Mouse (Mus musculus): ENCODE measurements around the gene Itga11.
"Not testable (repeated sequence)": the region's sequence is repeated elsewhere in the genome, so short reads cannot be mapped to it uniquely, and the experiment has no call there.

The Itga11 gene

DNA sequence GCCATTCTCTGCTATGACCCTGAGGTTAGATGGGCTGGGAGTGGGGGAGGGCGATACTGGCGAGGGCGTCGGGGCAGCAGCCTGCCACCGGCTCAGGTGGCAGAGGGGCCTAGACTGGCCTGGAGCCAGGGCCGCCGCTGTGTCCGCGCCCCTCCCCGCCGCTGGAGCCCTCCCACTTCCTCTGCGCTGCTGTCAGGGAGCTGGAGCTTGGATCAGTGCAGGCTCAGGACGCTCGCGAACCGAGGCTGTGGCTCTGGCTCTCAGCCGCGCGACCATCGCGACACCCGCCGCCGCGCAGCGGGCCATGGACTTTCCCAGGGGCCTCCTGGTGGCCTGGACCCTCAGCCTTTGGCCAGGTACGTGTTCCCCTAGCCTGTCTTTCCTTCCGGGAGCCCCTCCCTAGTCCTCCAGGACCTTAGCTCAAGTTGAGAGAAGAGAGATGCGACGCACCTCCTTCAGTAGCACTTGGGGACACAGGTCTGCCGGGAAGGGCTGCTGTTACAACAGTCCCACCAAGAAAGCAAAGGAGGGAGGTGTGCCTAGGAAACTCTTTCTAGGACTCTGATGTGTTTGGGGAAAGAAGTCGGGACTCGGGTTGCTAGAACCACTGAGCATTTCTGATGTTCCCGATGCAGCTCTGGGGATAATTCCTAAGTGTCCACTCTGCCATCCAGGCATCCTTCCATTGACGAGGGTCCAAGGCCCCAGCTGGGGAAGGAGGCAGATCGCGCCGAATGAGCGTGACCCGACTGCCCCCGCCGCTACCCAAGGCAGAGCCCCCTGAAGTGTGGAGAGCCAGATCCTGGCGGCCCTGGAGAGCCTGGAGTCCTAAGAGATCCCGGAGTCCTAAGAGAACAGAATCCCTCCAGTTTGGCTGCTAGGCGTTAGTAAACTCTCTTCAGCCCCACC, at the start of gene Itga11:
Itga11 (plus strand) TSS at position 186 of the 909 bp plus-strand sequence.
- no peak for DNase-seq (ENCODE audit: low spot score)

DNA sequence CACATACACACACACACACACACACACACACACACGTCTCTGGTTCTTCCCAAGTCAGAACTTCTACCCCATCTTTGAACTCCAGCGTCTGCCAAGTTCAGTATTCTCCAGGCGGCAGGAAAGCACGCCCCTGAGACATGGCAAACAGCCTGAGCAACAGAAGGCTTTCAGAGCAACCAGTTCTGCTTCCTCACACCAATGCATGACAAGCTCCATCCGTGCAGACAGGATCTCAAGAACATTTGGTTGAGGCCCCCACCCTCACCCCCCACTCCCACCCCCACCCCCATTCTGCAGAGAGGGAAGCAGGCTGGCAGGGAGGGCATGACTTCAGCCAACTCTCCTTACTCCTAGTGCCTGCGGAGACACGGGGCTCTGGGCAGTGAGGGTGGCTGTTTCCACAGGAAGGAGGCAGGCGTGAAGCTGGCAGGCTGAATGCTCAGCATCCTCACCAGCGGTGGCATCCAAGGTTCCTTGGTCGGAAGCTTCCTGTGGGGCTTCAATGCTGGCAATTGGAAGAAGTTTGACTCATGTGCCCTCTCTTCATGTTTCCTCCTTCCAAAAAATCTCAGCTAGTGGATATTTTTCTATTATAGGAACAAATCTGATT, 46.9 kb upstream of the Itga11 start:
- DNase-seq (ENCODE audit: low spot score) = no peak

DNA sequence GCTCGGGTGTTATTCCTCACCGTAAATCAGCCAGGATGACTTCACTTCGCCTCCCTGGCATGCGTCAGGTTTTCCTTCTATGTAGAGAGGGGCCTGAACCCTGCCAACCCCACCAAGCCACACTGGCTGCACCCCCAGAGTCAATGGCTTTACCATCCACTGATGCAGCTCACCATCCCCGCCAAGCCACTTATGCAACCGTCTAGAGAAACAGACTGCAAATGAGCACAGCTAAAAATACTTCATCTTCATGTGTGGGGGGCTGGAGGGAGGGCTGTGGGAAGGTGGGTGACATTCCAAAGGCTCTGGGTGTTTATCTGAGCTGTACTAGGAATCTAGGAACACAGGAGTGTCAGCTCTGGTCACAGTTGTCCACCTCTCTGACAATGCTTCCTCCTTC, 45.2 kb upstream of the Itga11 start:
- DNase-seq (ENCODE audit: low spot score) = no peak

DNA sequence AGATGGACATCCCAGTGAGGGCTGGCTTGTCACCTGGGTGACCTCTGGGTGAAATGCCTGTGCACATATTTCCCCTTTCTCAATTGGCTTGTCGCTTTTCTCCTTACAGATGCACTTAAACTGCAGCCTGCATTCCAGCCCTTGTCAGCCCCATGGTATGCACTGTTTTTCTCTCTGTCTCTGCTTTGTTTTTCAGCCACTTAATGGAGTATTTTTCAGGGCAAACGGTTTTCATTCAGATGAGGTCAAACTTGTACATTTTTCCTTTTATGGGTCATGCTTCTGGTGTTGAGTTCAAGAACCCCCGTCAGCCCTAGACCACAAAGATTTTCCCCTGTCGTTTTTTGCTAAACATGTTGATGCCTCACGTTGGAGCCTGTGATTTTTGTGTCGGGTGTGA, 39.6 kb upstream of the Itga11 start:
- DNase-seq (ENCODE audit: low spot score) = no peak

DNA sequence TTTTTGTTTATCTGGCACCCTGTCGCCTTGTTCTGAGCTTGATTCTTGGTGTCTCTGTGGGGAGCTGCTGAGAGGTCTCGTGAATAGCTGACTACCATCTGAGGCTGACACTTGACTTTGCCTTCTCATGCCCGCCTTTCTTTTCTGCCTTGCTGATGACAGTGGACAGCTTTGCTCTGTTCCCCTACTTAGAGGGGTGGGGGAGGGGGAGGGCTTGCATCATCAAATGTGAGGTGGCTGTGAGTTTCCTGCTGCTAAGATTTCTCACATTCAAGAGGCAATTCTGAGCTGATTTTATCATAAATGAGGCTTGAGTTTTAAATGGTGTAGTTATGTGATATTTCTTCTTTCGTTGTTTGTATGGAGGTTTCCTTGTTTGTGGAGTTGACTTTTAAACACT, 37.9 kb upstream of the Itga11 start:
- no peak for DNase-seq (ENCODE audit: low spot score)

DNA sequence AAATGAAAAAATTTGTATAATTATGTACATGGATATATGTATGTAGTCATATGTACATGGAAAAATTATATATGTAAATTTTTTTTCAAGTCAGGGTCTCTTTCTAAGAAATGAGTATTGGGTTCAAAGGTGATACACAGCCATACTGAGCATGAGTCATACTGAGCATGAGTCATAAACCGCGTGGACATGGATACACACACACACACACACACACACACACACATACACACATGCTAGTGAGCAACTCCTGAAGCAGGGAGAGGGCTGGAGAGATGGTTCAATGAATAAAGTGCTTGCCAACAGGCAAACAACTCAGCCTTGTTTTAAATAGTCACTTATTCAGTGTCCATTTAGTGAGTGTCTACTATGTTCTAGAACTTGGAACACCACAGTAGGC, 37.4 kb upstream of the Itga11 start:
- DNase-seq (ENCODE audit: low spot score) = no peak

DNA sequence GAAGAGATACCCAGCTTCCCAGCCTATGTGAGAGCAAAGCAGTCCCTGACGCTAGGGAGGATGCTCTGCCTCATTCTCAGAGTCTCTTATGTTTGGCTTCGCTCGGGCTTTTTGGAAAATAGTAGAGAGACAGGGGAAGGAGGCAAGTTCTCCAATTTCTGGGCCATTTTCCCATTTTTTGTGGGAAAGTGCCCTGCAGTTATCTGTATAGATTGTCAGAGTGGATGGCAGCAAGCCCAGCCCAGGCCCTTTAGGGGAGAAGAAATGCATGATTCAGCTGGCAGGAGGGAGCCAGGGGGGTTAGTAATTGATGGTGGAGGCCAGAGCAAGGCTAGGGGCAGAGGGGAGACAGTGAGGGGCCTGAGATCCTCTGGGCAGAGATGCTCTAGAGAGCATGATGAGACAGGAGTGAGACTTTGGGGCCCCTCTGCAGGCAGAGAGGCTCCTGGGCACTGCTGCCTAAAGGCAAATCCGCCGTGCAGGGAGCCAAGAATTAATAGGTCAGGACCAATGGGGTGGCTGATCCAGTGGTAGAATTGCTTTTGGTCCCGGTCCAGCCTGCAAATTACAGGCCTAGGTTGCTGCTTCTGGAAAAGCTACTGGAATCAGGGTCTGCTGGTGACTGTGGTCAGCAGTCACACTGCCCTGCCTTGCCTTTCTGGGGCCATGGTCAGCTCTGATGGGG, 31.8 kb upstream of the Itga11 start:
- DNase-seq (ENCODE audit: low spot score) = peak; percentile 75

DNA sequence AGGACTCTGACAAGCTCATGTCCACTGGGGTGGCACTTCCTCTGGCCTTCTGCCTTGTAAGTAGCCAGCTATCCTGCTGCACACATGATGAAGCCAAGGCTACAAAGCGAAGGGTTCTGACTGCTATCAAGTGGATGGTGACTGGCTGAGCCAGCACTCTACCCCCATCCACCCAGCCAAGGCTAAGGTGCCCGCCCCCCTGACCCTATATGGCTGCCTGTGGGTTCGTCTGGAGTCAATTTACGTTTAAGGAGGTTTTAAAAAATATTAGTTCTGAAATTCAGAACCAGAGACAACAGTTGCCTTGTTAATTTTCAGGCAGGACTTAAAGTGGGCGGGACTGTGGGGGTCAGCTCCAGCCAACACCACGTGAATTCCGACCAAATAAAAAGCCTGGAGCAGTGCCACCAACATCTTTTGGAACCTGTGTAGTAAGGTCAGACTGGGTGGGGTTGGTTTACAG, 30.9 kb upstream of the Itga11 start:
- DNase-seq (ENCODE audit: low spot score) = no peak

DNA sequence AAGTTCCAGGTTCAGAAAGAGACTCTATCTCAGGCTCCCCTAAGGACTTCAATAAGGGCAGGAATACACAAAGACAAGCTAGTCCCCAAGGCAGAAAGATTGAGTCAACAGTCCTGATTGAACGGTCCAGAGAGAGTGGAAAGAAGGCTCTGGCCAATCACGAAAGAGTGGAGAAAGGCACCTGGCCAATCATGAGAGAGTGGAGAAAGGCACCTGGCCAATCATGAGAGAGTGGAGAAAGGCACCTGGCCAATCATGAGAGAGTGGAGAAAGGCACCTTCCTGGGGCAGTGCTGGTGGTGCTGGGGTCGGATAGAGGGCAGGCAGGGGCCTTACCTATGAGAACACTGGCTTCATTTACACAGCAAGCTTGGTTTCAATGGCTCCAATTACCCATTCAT, 28.2 kb upstream of the Itga11 start:
- no peak for DNase-seq (ENCODE audit: low spot score)

DNA sequence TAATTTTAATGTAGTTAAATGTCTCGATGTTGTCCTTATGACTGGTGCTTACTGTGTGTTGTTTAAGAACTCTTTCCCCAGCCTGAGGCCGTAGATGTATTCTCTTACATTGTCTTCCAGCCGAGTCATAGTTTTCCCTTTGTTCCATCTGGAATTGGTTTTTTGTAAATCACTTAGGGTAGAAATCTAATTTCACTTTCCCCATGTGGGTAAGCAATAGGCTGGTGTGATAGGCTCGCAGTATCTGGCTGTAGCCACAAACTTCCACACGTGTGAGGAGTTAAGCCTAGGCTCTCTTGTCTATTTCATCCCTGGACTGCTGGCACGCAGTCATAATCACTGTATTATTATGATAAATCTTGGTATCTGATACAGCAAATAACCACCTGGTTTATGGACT, 26.9 kb upstream of the Itga11 start:
- no peak for DNase-seq (ENCODE audit: low spot score)

DNA sequence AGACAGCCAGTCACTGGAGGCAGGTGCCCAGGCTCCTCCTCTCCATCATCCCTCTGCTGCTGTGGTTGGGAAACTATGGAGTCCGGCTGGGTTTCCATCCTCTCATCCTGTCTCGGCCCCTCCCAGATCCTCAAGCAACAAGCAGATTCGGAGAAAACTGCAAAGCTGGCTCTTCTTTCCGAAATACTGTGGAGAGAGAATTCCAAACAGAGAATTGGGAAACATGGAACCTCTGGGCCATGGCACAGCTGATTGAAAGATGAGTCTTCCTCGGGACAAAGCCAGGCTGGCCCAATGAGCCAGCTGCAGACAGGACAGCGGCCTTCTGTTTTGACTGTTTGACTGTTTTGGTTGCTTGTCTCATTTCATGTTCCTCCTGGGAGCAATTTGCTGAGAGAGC, 23.3 kb upstream of the Itga11 start:
- DNase-seq (ENCODE audit: low spot score) = peak; percentile 54

DNA sequence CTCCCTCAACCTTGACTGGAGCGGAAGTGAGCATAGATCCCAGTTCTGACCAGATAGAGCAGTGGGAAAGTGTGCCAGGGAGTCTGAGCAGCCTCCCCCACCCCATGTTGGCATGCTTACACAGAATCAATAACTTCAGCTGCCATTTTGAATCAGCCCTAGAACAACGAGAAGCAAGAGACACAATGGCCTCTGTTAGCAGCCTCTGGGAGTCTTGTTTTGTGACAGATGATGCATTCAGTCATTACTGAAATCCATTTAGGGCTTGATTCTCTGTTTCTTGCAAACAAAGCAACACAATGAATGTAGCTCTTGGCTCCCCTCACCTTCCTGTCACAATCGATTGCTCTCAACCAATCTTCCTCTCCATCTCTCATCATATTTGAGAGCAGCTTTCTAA, 19.6 kb upstream of the Itga11 start:
- DNase-seq (ENCODE audit: low spot score) = no peak

DNA sequence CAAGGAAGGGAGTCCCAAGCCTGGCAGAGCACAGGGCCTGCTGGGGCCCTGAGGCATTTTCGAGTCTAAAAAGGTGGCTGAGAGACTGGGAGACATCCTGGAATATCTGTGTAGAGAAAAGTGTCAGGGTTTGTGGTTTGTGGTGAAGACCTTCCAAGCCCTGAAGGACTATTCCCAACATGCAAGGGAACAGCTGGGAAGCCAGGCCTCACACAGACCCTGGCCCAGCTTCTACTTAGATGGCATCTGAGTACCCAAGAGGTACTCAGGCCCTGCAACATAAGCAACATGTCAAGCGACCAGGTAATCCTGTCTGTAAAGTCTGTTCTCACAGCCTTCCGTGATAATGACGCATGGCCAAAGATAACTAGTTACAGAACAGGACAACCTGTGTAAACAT, 18.6 kb upstream of the Itga11 start:
- no peak for DNase-seq (ENCODE audit: low spot score)

DNA sequence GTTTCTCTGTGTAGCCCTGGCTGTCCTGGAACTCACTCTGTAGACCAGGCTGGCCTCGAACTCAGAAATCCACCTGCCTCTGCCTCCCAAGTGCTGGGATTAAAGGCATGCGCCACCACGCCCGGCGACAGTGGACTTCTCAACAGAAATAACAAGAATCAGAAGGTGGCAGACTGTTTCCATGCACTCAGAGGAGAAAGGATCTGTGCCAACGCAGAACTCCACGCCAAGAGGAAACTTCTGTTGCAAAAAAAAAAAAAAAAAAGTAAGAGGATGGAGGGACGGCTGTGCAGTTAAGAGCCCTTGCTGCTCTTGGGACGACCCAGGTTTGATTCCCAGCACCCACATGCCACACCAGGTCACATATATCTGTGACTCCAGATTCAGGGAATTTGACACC, 16.7 kb upstream of the Itga11 start:
- not testable (repeated sequence) for DNase-seq (ENCODE audit: low spot score)

DNA sequence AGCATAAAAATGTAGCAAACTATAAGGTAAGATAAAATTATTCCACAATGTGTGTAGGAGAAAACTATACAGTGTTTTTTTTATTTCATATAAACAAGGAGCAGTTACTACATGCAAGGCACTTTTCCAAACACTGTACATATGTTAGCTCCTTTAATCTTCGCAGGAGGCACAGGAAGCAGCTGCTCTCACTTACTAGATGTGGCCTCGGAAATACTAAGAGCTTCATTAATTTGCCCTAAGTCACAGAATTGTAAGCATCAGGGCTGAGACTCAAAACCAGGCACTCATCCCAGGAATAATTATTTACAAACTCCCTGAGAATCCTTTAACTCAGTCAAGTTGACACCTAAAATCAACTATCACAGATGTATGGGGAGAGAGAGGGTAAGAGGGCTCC, 14.2 kb upstream of the Itga11 start:
- no peak for DNase-seq (ENCODE audit: low spot score)

DNA sequence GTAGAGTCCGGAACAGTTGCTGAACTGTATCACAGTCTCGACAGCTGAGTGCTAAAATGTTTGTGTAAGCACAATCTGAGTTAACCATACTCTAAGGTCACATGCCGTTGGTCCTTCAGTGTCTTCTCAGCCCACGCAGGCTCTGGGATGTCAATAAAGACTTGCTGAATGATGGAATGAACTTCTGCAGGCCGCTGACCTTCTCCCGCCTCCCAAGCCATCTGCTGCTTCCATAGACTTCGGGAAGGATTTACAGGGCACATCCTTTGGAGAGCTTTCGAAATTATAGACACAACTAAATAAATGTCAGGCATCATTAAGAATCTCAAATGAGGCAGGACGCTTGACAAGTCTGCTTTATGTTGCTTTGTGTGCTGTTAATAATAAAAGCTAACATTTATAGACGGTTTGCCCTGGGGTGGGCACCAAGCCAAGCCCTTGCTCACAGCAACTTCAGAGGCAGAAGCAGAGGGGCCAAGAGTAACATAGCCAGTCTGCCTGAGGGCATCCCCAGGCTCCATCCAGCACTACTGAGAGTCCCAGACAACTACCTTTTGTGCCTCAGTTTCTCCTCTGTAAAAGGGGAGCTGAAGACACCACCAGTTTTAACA, 13.4 kb upstream of the Itga11 start:
- no peak for DNase-seq (ENCODE audit: low spot score)

DNA sequence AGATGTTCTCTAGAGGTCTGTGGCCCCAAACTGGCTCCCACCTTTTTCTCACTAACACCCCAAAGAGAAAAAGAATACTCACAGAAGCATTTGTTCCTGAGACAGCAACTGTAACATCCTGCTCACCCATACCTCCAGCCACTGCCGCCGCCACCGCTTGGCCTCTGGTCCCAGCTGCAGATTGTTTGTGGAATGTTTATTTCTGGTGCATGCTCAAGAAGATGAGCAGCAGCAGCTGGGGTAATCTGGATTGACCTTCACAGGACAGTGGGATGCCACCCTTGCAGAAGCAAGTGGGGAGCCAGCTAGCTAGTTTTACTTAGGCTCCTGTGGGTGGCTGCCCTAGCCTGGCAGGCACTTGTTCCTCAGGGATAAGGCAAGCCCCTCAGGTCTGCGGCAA, 11.7 kb upstream of the Itga11 start:
- no peak for DNase-seq (ENCODE audit: low spot score)

DNA sequence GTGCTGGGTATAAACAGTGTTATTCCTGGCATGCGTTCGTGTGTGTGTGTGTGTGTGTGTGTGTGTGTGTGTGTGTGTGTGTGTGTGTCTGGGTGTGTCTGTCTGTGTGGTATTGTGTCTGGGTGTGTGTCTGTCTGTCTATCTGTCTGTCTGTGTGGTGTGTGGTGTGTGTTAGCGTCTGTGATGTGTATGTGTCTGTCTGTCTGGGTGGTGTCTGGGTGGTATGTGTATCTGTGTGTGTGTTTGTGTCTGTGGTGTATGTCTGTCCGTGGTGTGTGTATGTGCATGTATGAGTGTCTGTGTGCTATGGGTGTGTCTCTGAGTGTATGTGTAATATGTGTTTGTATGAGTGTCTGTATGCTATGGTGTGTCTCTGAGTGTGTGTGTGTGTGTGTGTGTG, 9.1 kb upstream of the Itga11 start:
- no peak for DNase-seq (ENCODE audit: low spot score)

DNA sequence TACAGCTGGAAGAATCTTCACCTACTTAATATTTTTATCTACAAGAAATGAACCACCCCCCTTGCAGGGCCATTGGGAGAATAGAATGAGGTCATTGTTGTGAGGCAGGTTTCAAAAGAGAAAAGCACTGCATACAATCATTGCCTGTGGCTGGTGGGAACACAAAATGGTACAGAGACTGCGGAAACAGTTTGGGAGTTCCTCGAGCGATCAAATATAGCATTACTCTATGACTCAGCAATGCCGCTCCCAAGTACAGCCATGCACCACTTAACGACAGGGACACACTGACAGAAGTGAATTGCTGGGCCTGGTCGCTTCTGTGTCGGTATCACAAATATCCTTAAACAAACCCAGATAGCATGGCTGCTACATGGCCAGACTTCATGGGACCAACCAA, 4.4 kb upstream of the Itga11 start:
- DNase-seq (ENCODE audit: low spot score) = no peak

DNA sequence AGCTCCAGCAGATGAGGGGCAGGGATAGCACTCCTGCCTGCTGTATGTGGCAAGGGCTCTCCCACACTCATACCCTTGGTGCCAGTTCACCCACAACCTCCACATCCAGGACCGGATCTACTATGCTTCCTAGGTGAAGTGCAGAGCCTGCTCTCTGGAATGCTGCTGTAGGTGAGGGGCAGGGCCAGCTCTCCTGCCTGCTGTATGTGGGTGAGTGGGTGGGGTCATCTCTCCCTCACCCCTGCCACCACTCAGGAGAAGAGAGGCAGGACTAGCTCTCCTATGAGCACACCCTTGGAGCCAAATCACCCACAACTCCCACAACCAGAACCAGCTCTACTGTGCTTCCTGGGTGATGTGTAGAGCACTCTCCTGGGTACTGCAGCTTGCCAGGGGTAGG, 2.5 kb upstream of the Itga11 start:
- DNase-seq (ENCODE audit: low spot score) = no peak

DNA sequence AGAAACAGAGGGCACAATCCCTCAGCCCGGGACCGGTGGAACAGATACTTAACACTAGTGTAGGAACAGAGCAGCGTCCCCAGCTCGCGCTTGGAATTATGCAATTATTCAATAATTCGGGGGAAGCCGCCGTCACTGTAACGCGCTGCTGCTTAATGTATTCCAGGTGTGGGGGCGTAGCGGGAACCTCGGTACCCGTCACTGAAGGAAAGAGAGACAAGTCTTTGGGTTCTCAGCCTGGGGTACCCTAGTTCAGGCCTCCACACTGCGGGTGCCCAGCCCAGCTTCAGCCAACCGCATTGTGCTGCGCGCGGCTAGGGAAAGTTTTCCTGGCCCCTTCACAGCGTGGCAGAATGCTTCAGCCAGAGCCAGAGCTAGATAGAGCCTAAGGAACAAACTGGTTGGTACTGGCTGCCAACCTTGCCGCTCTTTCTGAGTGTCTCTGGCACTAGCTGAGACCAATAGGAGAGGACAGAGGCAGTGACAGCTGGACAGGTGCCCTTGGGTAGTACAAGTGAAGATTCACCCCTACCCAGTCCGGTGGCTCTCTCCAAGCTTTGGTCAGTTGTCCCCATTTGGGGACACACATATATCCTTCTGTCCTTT, 1.0 kb downstream of the Itga11 start:
- peak; percentile 9 for DNase-seq (ENCODE audit: low spot score)

DNA sequence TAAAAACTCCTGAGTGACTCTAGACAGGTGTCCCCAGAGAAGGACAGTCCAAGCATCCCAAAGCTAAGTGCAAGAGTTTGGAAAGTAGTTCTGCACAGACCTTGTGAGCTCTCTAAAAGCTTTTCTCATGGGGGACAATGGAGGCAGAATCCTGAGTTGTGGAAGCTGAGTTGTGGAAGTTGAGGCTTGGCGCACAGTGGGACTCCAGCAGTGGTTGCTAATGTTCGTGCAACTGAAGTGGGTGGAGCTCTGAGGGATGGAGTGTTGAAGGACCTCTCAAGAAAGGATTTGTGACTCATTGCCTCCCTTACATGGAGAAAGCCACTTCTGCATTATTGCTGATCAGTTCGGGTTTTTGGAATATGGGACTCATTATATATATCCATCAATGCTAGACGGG, 1.8 kb downstream of the Itga11 start:
- no peak for DNase-seq (ENCODE audit: low spot score)
